Mouse (Mus musculus) right cerebral cortex, adult 2 months (tissue): ENCODE measurements around the gene Mthfd1l.

ENCODE experiments used
- DNase-seq, 2 experiments: peaks; one replicate each; pipeline ENCODE4 v3.0.0; 2021 to 2022; ENCODE audit warnings: low spot score in 2 of 2

Mthfd1l gene

GRCm38 (mm10) chr10:4151862-4152776 is 179.2 kb downstream of the Mthfd1l start:
- DNase-seq: no peak

GRCm38 (mm10) chr10:4153031-4153430 is 180.1 kb downstream of the Mthfd1l start:
- no peak for DNase-seq

GRCm38 (mm10) chr10:4154035-4154434 is 181.1 kb downstream of the Mthfd1l start:
- DNase-seq: no peak

- no peak for DNase-seq
Observed at GRCm38 (mm10) chr10:4155521-4155920, 182.6 kb downstream of the Mthfd1l start.

- DNase-seq: no peak
Observed at GRCm38 (mm10) chr10:4158533-4158932, 185.6 kb downstream of the Mthfd1l start.

- no peak for DNase-seq
Observed at GRCm38 (mm10) chr10:4159541-4160090, 186.7 kb downstream of the Mthfd1l start.

- DNase-seq: no peak
Observed at GRCm38 (mm10) chr10:4160242-4160785, 187.4 kb downstream of the Mthfd1l start.

- no peak for DNase-seq
Observed at GRCm38 (mm10) chr10:4162049-4162448, 189.1 kb downstream of the Mthfd1l start.

- no peak for DNase-seq
Observed at GRCm38 (mm10) chr10:4162976-4163375, 190.1 kb downstream of the Mthfd1l start.

GRCm38 (mm10) chr10:4164681-4165080 is 191.8 kb downstream of the Mthfd1l start:
- DNase-seq: no peak

GRCm38 (mm10) chr10:4168222-4168798 is 195.4 kb downstream of the Mthfd1l start:
- no peak for DNase-seq

GRCm38 (mm10) chr10:4174229-4174628 is 201.3 kb downstream of the Mthfd1l start:
- no peak for DNase-seq

GRCm38 (mm10) chr10:4174717-4175116 is 201.8 kb downstream of the Mthfd1l start:
- no peak for DNase-seq

- no peak for DNase-seq
Observed at GRCm38 (mm10) chr10:4177285-4177684, 204.4 kb downstream of the Mthfd1l start.

- no peak for DNase-seq
Observed at GRCm38 (mm10) chr10:4179049-4179790, 206.3 kb downstream of the Mthfd1l start.

- no peak for DNase-seq
Observed at GRCm38 (mm10) chr10:4181953-4182352, 209.0 kb downstream of the Mthfd1l start.

- no peak for DNase-seq
Observed at GRCm38 (mm10) chr10:4182406-4182805, 209.5 kb downstream of the Mthfd1l start.

- DNase-seq: no peak
Observed at GRCm38 (mm10) chr10:4188614-4189402, 215.9 kb downstream of the Mthfd1l start.

GRCm38 (mm10) chr10:4189422-4189821 is 216.5 kb downstream of the Mthfd1l start:
- no peak for DNase-seq

- no peak for DNase-seq
Observed at GRCm38 (mm10) chr10:4198978-4199377, 226.1 kb downstream of the Mthfd1l start.

GRCm38 (mm10) chr10:4199926-4200325 is 227.0 kb downstream of the Mthfd1l start:
- no peak for DNase-seq
